Mouse (Mus musculus) left cerebral cortex, adult 2 months (tissue): Measurements from ENCODE around the gene Crebzf. TPM values are rescaled to one million over a fixed set of nuclear protein-coding genes. Genes with fewer than 3 reads are reported as not detected.

Experiments used
- DNase-seq, 2 experiments: peaks; one replicate each; pipeline ENCODE4 v3.0.0; 2021 to 2022; ENCODE audit warnings: low spot score in 2 of 2, mixed read lengths in 1 of 2; ENCODE audit errors: extremely low spot score in 1 of 2
- H3K27ac ChIP-seq: fragments of 200-600 bp; 2 replicates; pipeline ENCODE4 v1.8.1; 2022
- H3K4me3 ChIP-seq: fragments of 200-600 bp; 2 replicates; pipeline ENCODE4 v1.8.1; 2022
- CTCF ChIP-seq: fragments of 200-600 bp; IDR thresholded peaks from 2 replicates; pipeline ENCODE4 v1.8.1; 2022; ENCODE audit warnings: antibody characterized with exemption, mild to moderate bottlenecking, moderate library complexity
- intact Hi-C: fragments of 180-260 bp; cut with DNase I; formaldehyde crosslinking; loops from one replicate; pipeline ENCODE4 v1.15.1; 2025
- total RNA-seq, 2 experiments: library from RNA; stranded (reverse); gene quantifications; 2 replicates each; pipeline ENCODE4 v1.2.3; 2021

Gene Crebzf
- total RNA-seq, 2 experiments from 2014 or later, result 98.8 to 105 TPM

GRCm38 (mm10) chr7:90443101-90444091 is 867 bp downstream of the Crebzf start:
- peak; percentile 60 for TF ChIP-seq CTCF
- DNase-seq, result peak; percentile 73 to 78
- intact Hi-C loops, result loop anchor here (1.0 to 2.0 kb wide), 2 partner anchors 13 to 33 kb away; partner anchors contain the start of genes Dlg2, Tmem126a and Tmem126b
- peak overlapping the region; percentile 75 for H3K4me3 ChIP-seq
- H3K27ac ChIP-seq, result peak overlapping the region; percentile 96

DNA sequence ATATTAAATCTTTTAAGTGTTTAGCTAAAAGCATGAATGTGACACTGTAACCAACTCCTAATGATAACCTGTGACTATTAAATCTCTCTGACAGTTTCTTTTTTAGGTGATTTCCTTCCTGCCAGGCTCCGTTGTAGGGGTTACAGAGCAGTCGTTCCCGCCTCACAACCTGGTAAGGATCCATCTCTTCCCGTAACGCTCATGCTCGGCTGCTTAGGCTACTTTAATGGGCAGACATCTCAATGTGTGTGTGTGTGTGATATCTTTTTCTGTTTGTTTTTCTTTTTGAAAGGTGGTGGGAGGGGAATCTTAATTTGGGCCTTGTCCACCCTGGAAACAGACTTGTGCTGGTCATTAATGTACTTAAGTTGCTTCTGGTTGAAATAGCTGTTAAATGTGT is 1.7 kb downstream of the Crebzf start:
- Histone ChIP-seq H3K4me3 (peak overlapping the region; percentile 75), H3K27ac (no peak overlapping the region)
- no peak for TF ChIP-seq CTCF
- intact Hi-C loops, result loop anchor here (1.0 kb wide), 1 partner anchor 32 kb away; the partner anchor contains the start of genes Dlg2 and Tmem126b
- no peak for DNase-seq

GRCm38 (mm10) chr7:90456149-90456844 is 13.8 kb downstream of the Crebzf start:
- intact Hi-C loops, result loop anchor here (2.0 kb wide), 1 partner anchor 13 kb away; the partner anchor contains the start of gene Crebzf
- no peak for TF ChIP-seq CTCF
- Histone ChIP-seq H3K4me3 (peak overlapping the region; percentile 94), H3K27ac (peak overlapping the region; percentile 98)
- DNase-seq, result no peak

DNA sequence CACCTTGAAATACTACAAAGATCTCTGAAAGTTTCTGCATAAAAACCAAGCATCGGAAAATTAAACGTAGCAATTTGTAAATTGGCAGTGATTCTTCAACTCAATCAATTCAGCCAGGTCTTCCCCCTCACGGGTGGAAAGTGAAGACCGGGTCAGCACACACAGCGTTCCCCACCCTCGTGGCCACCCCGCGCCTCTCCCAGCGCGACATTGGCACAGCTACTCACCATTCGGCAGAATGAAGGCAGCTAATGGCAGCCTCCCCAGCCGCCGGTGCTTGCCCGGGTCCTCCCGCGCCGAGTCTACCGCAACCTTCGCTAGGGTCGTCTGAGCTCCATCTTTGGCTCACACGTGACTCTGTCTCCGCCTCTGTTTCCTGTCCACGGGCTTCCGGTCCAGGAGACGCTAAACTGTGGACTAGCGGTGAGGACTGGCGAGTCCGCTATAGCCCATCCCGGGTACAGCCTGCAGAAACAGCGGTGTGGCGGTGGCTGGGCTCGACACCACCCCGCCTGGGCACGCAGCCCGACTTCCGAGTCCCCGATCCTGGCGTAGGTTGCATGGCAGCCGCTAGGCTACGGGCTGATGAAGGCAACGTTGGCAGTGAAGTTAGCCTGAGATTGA is 14.4 kb downstream of the Crebzf start, which contains the start of gene Tmem126a:
Tmem126a (minus strand) TSS at position 385 of the 624 bp plus-strand sequence.
- peak; percentile 36 for TF ChIP-seq CTCF
- intact Hi-C loops, result loop anchor here (1.0 to 2.0 kb wide), 2 partner anchors 14 to 18 kb away; partner anchors contain the start of gene Crebzf
- peak; percentile 78 to 84 for DNase-seq
- H3K27ac ChIP-seq, result peak within 1 kb of the TSS; percentile 98
- H3K4me3 ChIP-seq, result peak within 1 kb of the TSS; percentile 94

GRCm38 (mm10) chr7:90457517-90457916 is 15.0 kb downstream of the Crebzf start:
- H3K4me3 ChIP-seq, result peak overlapping the region; percentile 94
- intact Hi-C loops, result loop anchor here (1.0 to 2.0 kb wide), 2 partner anchors 15 to 18 kb away; partner anchors contain the start of gene Crebzf
- no peak; the same call in 1 of the 2 replicates for TF ChIP-seq CTCF
- H3K27ac ChIP-seq, result peak overlapping the region; percentile 98
- no peak for DNase-seq

DNA sequence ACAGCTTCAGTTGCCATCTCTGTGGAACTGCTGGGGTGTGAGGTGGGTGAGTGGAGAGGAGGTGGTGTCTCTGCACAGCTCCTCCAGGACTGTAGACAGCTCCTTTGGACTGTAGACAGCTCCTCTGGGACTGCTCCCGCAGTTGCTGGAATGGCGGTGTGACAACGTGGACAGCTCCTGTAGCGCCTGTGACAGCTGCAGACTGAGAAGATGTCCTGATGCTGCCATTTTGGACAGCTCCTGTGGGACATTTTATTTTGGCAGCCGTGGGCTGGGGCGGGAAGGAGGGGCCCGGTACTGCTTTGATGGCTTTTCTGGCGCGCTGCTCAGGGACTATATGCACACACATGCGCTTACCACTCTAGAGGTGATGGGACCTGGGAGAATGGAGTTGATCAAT is 17.8 kb downstream of the Crebzf start:
- no peak for DNase-seq
- intact Hi-C loops, result no loop called here
- no peak for TF ChIP-seq CTCF
- no peak overlapping the region for H3K27ac ChIP-seq
- H3K4me3 ChIP-seq, result no peak overlapping the region

GRCm38 (mm10) chr7:90460930-90461329 is 18.4 kb downstream of the Crebzf start:
- no peak overlapping the region for H3K27ac ChIP-seq
- no peak overlapping the region for H3K4me3 ChIP-seq
- TF ChIP-seq CTCF, result peak; percentile 28
- no peak for DNase-seq
- intact Hi-C loops, result no loop called here

DNA sequence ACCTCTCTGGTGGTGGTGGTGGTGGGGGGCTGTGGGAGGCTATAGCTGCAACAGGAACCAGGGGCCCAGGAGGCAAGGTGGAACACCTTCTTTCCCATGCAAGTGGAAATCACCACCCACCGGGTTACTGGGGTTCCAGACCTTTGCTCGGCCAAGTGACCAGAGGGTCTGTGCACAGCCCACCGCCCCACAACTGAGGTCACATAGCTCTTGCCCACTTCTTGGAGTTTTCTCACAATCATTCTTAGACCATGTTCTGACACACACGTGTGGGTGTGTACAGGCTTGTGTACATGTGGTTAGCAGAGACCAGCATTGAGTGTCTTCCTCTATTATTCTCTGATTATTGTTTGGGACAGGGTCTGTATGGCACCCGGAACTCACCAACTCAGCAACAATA is 18.9 kb downstream of the Crebzf start:
- Histone ChIP-seq H3K4me3 (no peak overlapping the region), H3K27ac (no peak overlapping the region)
- no peak for DNase-seq
- no peak for TF ChIP-seq CTCF
- intact Hi-C loops, result no loop called here

DNA sequence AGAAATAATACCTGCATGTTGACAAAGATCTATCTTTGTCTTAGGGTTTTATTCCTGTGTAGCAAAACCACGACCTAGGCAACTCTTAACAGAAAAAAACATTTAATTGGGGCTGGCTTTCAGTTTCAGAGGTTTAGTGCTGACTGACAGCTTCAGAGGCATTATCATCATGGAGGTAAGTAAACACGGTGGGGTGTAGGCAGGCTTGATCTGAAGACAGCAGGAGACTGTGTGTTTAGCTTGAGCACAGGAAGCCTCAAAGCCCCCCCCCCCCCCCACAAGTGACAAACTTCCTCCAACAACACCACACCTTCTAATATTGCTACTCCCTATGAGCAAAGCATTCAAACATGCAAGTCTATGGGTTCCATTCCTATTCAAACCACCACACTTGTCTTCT is 31.0 kb downstream of the Crebzf start:
- intact Hi-C loops, result loop anchor here (1.0 kb wide), 1 partner anchor 47 kb away; the partner anchor contains the start of gene Ccdc89
- DNase-seq, result no peak

GRCm38 (mm10) chr7:90475793-90476312 is 33.3 kb downstream of the Crebzf start, which contains the start of gene Tmem126b:
TSS of gene Tmem126b (minus strand) at chr7:90476001.
- Histone ChIP-seq H3K4me3 (peak within 1 kb of the TSS; percentile 56), H3K27ac (peak within 1 kb of the TSS; percentile 99)
- intact Hi-C loops, result loop anchor here (1.0 kb wide), 2 partner anchors 19 to 32 kb away; partner anchors contain the start of gene Tmem126a
- DNase-seq, result peak; percentile 99
- no peak for TF ChIP-seq CTCF

More for the DNA sequence above, 31.0 kb downstream of the Crebzf start:
- TF ChIP-seq CTCF, result no peak
- Histone ChIP-seq H3K27ac (no peak overlapping the region), H3K4me3 (no peak overlapping the region)
